Mouse (Mus musculus) MEL (cell line): ENCODE results near the gene Tcte2. TPM values are rescaled to one million over a fixed set of nuclear protein-coding genes. Genes with fewer than 3 reads are reported as not detected.

Experiments
- DNase-seq: peaks from one replicate; pipeline ENCODE4 v3.0.0; 2011; ENCODE audit warnings: low read depth, low spot score
- H3K27ac ChIP-seq: 2 replicates; pipeline ENCODE4 v1.5.1; 2012; ENCODE audit warnings: low read depth, mild to moderate bottlenecking, control low read depth, low read length, moderate library complexity; ENCODE audit not compliant: control insufficient read depth
- H3K27me3 ChIP-seq, 2 experiments: fragments of 150-350 bp in 1 of 2; sonication (generic) in 1 of 2; 2 replicates each; pipeline ENCODE4 v1.6.1; 2012; ENCODE audit warnings: low read length in 2 of 2, mild to moderate bottlenecking in 2 of 2, improper control_type of control experiment in 1 of 2, moderate library complexity in 1 of 2; ENCODE audit not compliant: insufficient read depth in 2 of 2, control insufficient read depth in 1 of 2
- H3K36me3 ChIP-seq, 2 experiments: 2 replicates each; pipeline ENCODE4 v1.6.1; 2012 to 2014; ENCODE audit warnings: low read length in 2 of 2, improper control_type of control experiment in 1 of 2, inconsistent platforms in 1 of 2, mild to moderate bottlenecking in 1 of 2; ENCODE audit not compliant: insufficient read depth in 2 of 2, control insufficient read depth in 1 of 2
- H3K4me1 ChIP-seq, 2 experiments: fragments of 150-350 bp in 1 of 2; sonication (generic) in 1 of 2; 2 replicates each; pipeline ENCODE4 v1.6.1; 2012; ENCODE audit warnings: low read length in 2 of 2, improper control_type of control experiment in 1 of 2, mild to moderate bottlenecking in 1 of 2; ENCODE audit not compliant: insufficient read depth in 2 of 2, control insufficient read depth in 1 of 2
- H3K4me3 ChIP-seq, 2 experiments: fragments of 150-350 bp in 1 of 2; sonication (generic) in 1 of 2; 2 replicates each; pipeline ENCODE4 v1.5.1; 2012; ENCODE audit warnings: low read depth in 2 of 2, low read length in 2 of 2, mild to moderate bottlenecking in 2 of 2, moderate library complexity in 2 of 2, control low read depth in 1 of 2, improper control_type of control experiment in 1 of 2; ENCODE audit not compliant: control insufficient read depth in 1 of 2, insufficient read depth in 1 of 2
- H3K79me2 ChIP-seq: 2 replicates; pipeline ENCODE4 v1.6.1; 2012; ENCODE audit warnings: mild to moderate bottlenecking, low read length, moderate library complexity; ENCODE audit not compliant: control insufficient read depth, poor library complexity, insufficient read depth
- H3K9ac ChIP-seq: 2 replicates; pipeline ENCODE4 v1.6.1; 2012; ENCODE audit warnings: low read depth, mild to moderate bottlenecking, control low read depth, low read length, moderate library complexity; ENCODE audit not compliant: control insufficient read depth, poor library complexity, severe bottlenecking
- H3K9me3 ChIP-seq: fragments of 150-350 bp; sonication (generic); replicated peaks from 2 replicates; pipeline ENCODE4 v1.6.1; 2012; ENCODE audit warnings: mild to moderate bottlenecking, low read length, improper control_type of control experiment, moderate library complexity; ENCODE audit not compliant: insufficient read depth
- BHLHE40 ChIP-seq: IDR thresholded peaks from 2 replicates; pipeline ENCODE4 v1.6.1; 2012; ENCODE audit warnings: low read depth, mild to moderate bottlenecking, inconsistent platforms, low read length, improper control_type of control experiment, borderline replicate concordance
- CHD1 ChIP-seq: IDR thresholded peaks from 2 replicates; pipeline ENCODE4 v1.6.1; 2012; ENCODE audit warnings: low read depth, mild to moderate bottlenecking, inconsistent platforms, low read length, improper control_type of control experiment
- CHD2 ChIP-seq: IDR thresholded peaks from 2 replicates; pipeline ENCODE4 v1.6.1; 2011; ENCODE audit warnings: low read length, improper control_type of control experiment
- CTCF ChIP-seq, 3 experiments: IDR thresholded peaks in 2 of 3; conservative IDR thresholded peaks in 1 of 3; 2 replicates each; pipeline ENCODE4 v1.5.1; 2011 to 2012; ENCODE audit warnings: low read length in 3 of 3, low read depth in 2 of 3, mild to moderate bottlenecking in 2 of 3, improper control_type of control experiment in 1 of 3, inconsistent platforms in 1 of 3, mixed read lengths in 1 of 3, moderate library complexity in 1 of 3; ENCODE audit not compliant: control insufficient read depth in 1 of 3, insufficient read depth in 1 of 3, poor library complexity in 1 of 3, severe bottlenecking in 1 of 3
- E2F4 ChIP-seq: IDR thresholded peaks from 2 replicates; pipeline ENCODE4 v1.6.1; 2011; ENCODE audit warnings: low read depth, low read length, improper control_type of control experiment, borderline replicate concordance
- ELF1 ChIP-seq: IDR thresholded peaks from 2 replicates; pipeline ENCODE4 v1.6.1; 2014; ENCODE audit warnings: low read depth, mild to moderate bottlenecking, inconsistent platforms, low read length, improper control_type of control experiment, moderate library complexity
- ETS1 ChIP-seq: IDR thresholded peaks from 2 replicates; pipeline ENCODE4 v1.6.1; 2012; ENCODE audit warnings: low read depth, mild to moderate bottlenecking, inconsistent platforms, low read length, improper control_type of control experiment, moderate library complexity
- MAFK ChIP-seq: IDR thresholded peaks from 2 replicates; pipeline ENCODE4 v1.6.1; 2011; ENCODE audit warnings: low read depth, mild to moderate bottlenecking, low read length, improper control_type of control experiment, borderline replicate concordance
- MAX ChIP-seq: IDR thresholded peaks from 2 replicates; pipeline ENCODE4 v1.6.1; 2011; ENCODE audit warnings: low read length, improper control_type of control experiment
- MYB ChIP-seq: IDR thresholded peaks from 2 replicates; pipeline ENCODE4 v1.6.1; 2011; ENCODE audit warnings: mild to moderate bottlenecking, low read depth, low read length, improper control_type of control experiment
- NELFE ChIP-seq: IDR thresholded peaks from 2 replicates; pipeline ENCODE4 v1.6.1; 2011; ENCODE audit warnings: low read depth, low read length, improper control_type of control experiment
- POLR2A ChIP-seq, 2 experiments: IDR thresholded peaks; 2 replicates each; pipeline ENCODE4 v1.6.1; 2011 to 2012; ENCODE audit warnings: low read length in 2 of 2, mild to moderate bottlenecking in 2 of 2, control low read depth in 1 of 2, improper control_type of control experiment in 1 of 2, low read depth in 1 of 2, moderate library complexity in 1 of 2; ENCODE audit not compliant: control insufficient read depth in 1 of 2, insufficient read depth in 1 of 2, poor library complexity in 1 of 2
- POLR2AphosphoS5 ChIP-seq: IDR thresholded peaks from 2 replicates; pipeline ENCODE4 v1.6.1; 2012; ENCODE audit warnings: low read depth, borderline replicate concordance, mild to moderate bottlenecking, inconsistent platforms, low read length, moderate library complexity, mixed read lengths
- RAD21 ChIP-seq: IDR thresholded peaks from 2 replicates; pipeline ENCODE4 v1.6.1; 2011; ENCODE audit warnings: mild to moderate bottlenecking, low read depth, low read length, improper control_type of control experiment
- SMC3 ChIP-seq: IDR thresholded peaks from 2 replicates; pipeline ENCODE4 v1.6.1; 2011; ENCODE audit warnings: low read depth, low read length, improper control_type of control experiment
- USF2 ChIP-seq, 2 experiments: IDR thresholded peaks; 2 replicates each; pipeline ENCODE4 v1.6.1; 2011 to 2012; ENCODE audit warnings: improper control_type of control experiment in 2 of 2, low read length in 2 of 2, borderline replicate concordance in 1 of 2, inconsistent platforms in 1 of 2, low read depth in 1 of 2, mild to moderate bottlenecking in 1 of 2; ENCODE audit not compliant: insufficient read depth in 1 of 2
- ZC3H11A ChIP-seq: IDR thresholded peaks from 2 replicates; pipeline ENCODE4 v1.6.1; 2012; ENCODE audit warnings: low read depth, mild to moderate bottlenecking, inconsistent platforms, low read length, improper control_type of control experiment
- ZKSCAN1 ChIP-seq: IDR thresholded peaks from 2 replicates; pipeline ENCODE4 v1.6.1; 2012; ENCODE audit warnings: low read depth, mild to moderate bottlenecking, inconsistent platforms, low read length, improper control_type of control experiment, moderate library complexity
- ZMIZ1 ChIP-seq: IDR thresholded peaks from 2 replicates; pipeline ENCODE4 v1.6.1; 2012; ENCODE audit warnings: low read depth, mild to moderate bottlenecking, inconsistent platforms, low read length, improper control_type of control experiment, moderate library complexity
- polyA plus RNA-seq, 2 experiments: library from polyadenylated mRNA; stranded (reverse) in 1 of 2; unstranded in 1 of 2; fragments of >175 nt in 1 of 2; fragments of >200 nt in 1 of 2; gene quantifications; 2 replicates each; pipeline versions ENCODE4 v1.2.1 to v1.2.4; 2012; ENCODE audit warnings: low replicate concordance in 2 of 2, low read depth in 1 of 2; ENCODE audit not compliant: insufficient read length in 2 of 2, insufficient read depth in 1 of 2, missing spikeins in 1 of 2
- total RNA-seq: library from RNA; depleted of rRNA; stranded (reverse); fragments of 300-350 nt; gene quantifications from 2 replicates; pipeline ENCODE4 v1.2.3, GENCODE M21; 2012; rRNA removed

Gene Tcte2
- total RNA-seq (not detected in 2 replicates), polyA plus RNA-seq (not detected)

GRCm38 (mm10) chr17:13761179-13761913, at the start of gene Tcte2:
Gene Tcte2 (minus strand): TSS chr17:13761825.
- no peaks in the 10 kb centered on the region for H3K27me3 ChIP-seq
- no peak within 1 kb of the TSS for H3K4me3 ChIP-seq
- H3K79me2 ChIP-seq = no peaks in the 10 kb centered on the region
- no peak for DNase-seq
- no peaks in the 10 kb centered on the region for H3K4me1 ChIP-seq
- H3K36me3 ChIP-seq = no peaks in the 10 kb centered on the region
- H3K9me3 ChIP-seq = no peaks in the 10 kb centered on the region
- H3K27ac ChIP-seq = no peak within 1 kb of the TSS
- TF ChIP-seq ETS1 = no peak
- TF ChIP-seq MAFK = no peak
- no peak for TF ChIP-seq NELFE
- TF ChIP-seq CTCF (IDR thresholded peaks at IDR 0.05 in 2 of 3, conservative IDR thresholded peaks at IDR 0.05 in 1 of 3; ENCODE audit: control insufficient read depth in 1 of 3, insufficient read depth in 1 of 3, low read depth in 2 of 3, low read length in 3 of 3, poor library complexity in 1 of 3, severe bottlenecking in 1 of 3) = no peak
- TF ChIP-seq ZMIZ1 = no peak
- no peak for TF ChIP-seq E2F4
- no peak for TF ChIP-seq CHD1
- no peak for TF ChIP-seq MYB
- no peak for TF ChIP-seq MAX
- no peak for TF ChIP-seq USF2 (IDR thresholded peaks at IDR 0.05; ENCODE audit: borderline replicate concordance in 1 of 2, insufficient read depth in 1 of 2, low read depth in 1 of 2, low read length in 2 of 2)
- no peak for TF ChIP-seq ZKSCAN1
- no peak for TF ChIP-seq POLR2AphosphoS5
- TF ChIP-seq RAD21 = no peak
- TF ChIP-seq SMC3 = no peak
- TF ChIP-seq POLR2A (IDR thresholded peaks at IDR 0.05; ENCODE audit: control insufficient read depth in 1 of 2, insufficient read depth in 1 of 2, low read depth in 1 of 2, low read length in 2 of 2, poor library complexity in 1 of 2) = no peak
- TF ChIP-seq BHLHE40 = no peak
- TF ChIP-seq CHD2 = no peak
- TF ChIP-seq ZC3H11A = no peak
- TF ChIP-seq ELF1 = no peak
- H3K9ac ChIP-seq = no peak within 1 kb of the TSS

GRCm38 (mm10) chr17:13806016-13806415, 44.4 kb upstream of the Tcte2 start:
- H3K36me3 ChIP-seq = no peaks in the 10 kb centered on the region
- H3K4me1 ChIP-seq = no peaks in the 10 kb centered on the region
- H3K27ac ChIP-seq = no peak overlapping the region
- no peaks in the 10 kb centered on the region for H3K27me3 ChIP-seq
- no peaks in the 10 kb centered on the region for H3K79me2 ChIP-seq
- no peak for DNase-seq
- no peak overlapping the region for H3K9ac ChIP-seq
- TF ChIP-seq POLR2AphosphoS5 = no peak
- no peaks in the 10 kb centered on the region for H3K9me3 ChIP-seq
- no peak overlapping the region for H3K4me3 ChIP-seq
